Mouse (Mus musculus) G1E (cell line): ENCODE measurements at regions not wholly inside any gene's neighbourhood (a gene's known extent, or its start where the extent isn't known, plus 50 kb on each side); places are given as distances from the start of the nearest gene placed in this dataset.

Experiments used
- CTCF ChIP-seq: IDR thresholded peaks from 2 replicates; pipeline ENCODE4 v1.5.1; 2012; ENCODE audit warnings: low read depth, low read length, inconsistent platforms, mixed read lengths
- GATA1 ChIP-seq: IDR thresholded peaks from 2 replicates; pipeline ENCODE4 v1.6.1; 2012; ENCODE audit warnings: borderline replicate concordance, low read length, inconsistent platforms, mixed read lengths
- POLR2AphosphoS5 ChIP-seq: IDR thresholded peaks from 2 replicates; pipeline ENCODE4 v1.6.1; 2012; ENCODE audit warnings: low read depth, low read length, inconsistent platforms; ENCODE audit not compliant: insufficient replicate concordance

DNA sequence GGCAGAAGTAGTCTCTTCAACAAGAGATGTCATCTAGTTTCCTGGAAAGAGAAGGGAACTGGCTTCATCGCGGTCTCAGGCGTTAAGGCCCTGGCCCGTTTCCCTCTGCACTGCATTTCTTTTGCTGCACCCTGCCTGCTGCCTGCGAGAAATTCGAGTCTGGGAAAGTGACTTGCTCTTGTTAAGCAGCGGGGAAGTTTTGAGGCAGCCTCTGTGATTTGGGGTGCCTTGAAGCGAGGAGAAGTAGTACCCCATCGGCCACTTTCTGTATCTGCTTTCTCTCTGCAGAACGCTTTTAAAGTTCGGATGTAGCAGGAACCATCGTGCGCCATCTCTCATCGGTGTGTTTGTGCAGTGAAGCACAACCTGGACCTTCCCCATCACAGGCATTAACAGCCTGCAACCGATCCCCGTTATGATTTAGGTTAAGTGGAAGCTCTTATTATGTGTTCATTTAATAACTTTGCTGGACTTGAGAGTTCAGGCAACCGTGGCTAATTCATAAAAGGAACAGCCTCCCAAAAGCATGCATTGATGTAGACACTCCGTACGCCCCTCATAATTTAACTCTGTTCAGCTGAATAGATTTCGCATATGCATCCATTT, 196.1 kb downstream of the Gm19410 start:
- TF ChIP-seq CTCF: no peak
- no peak for TF ChIP-seq GATA1
- no peak for TF ChIP-seq POLR2AphosphoS5
